Mouse (Mus musculus): ENCODE measurements around the gene Zmym2. TPM values are rescaled to one million over a fixed set of nuclear protein-coding genes. Genes with fewer than 3 reads are reported as not detected.

Gene Zmym2
- polyA plus RNA-seq (2014; fragmentation: Illumina TruSeq; extraction: RNeasy Lipid Tissue Mini Kit (QIAGEN cat#74804); ENCODE audit: low read depth, low replicate concordance) = 216 TPM

DNA sequence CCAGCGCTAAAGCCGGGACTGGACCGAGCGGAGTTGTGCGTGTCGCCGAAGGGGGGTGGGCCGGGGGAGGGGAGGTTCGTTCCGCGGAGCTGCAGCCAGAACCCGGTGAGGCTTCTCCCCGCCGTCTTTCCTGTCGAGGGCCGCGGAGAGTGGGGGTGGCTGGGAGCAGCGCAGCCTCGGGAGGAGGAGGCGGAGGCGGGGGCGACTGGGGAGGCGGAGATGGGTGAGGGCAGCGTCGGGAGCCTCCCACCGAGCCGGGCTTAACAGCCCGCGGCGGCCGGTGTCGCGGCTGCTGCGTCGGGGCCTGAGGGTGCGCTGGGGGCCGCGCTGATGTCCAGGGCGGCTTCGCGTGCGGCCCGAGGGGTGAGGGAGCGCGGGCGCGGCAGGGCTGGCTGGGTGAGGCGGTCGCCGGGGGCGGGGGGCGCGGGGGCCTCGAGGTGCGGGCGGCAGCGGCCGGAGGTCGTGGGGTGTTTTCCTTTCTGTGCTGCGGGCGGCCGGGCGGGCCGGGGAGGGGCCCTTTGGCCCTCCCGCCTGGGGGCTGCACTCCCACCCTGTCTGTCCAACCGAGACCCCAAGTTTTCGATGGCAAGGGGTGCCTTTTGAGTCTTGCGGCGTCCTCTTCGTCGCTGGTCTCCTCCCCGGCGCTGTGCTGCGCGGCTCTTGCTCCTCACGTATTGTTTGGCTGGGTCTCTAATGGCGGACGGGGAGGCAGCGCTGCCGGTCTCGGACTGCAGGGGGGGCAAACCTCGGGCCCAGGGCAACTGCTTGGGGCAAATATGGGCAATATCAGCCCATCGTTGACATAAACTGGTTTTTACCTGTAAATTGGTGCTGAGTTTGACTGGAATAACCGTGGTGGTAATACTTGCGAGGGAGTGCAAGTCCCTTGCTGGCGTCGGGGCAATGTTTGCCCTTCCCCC is at the start of gene Zmym2:
Gene Zmym2 (plus strand): TSS at position 60 of the 920 bp plus-strand sequence.

Other genes with a start within 250 kb of the Zmym2 start
- 108 TPM for gene Mphosph8, start 218.4 kb upstream of the Zmym2 start, polyA plus RNA-seq (2014; fragmentation: Illumina TruSeq; extraction: RNeasy Lipid Tissue Mini Kit (QIAGEN cat#74804); ENCODE audit: low read depth, low replicate concordance)
- 40.2 TPM for gene Pspc1, start 108.3 kb upstream of the Zmym2 start, polyA plus RNA-seq (2014; fragmentation: Illumina TruSeq; extraction: RNeasy Lipid Tissue Mini Kit (QIAGEN cat#74804); ENCODE audit: low read depth, low replicate concordance)
- 143 TPM for gene Zmym5, start 74.9 kb upstream of the Zmym2 start, polyA plus RNA-seq (2014; fragmentation: Illumina TruSeq; extraction: RNeasy Lipid Tissue Mini Kit (QIAGEN cat#74804); ENCODE audit: low read depth, low replicate concordance)
- gene Gja3, start 171.4 kb downstream of the Zmym2 start, polyA plus RNA-seq (2014; fragmentation: Illumina TruSeq; extraction: RNeasy Lipid Tissue Mini Kit (QIAGEN cat#74804); ENCODE audit: low read depth, low replicate concordance) = not detected
- gene Gjb2, start 218.0 kb downstream of the Zmym2 start, polyA plus RNA-seq (2014; fragmentation: Illumina TruSeq; extraction: RNeasy Lipid Tissue Mini Kit (QIAGEN cat#74804); ENCODE audit: low read depth, low replicate concordance) = 7.1 TPM
- not detected for gene Gm4491, start 229.2 kb downstream of the Zmym2 start, polyA plus RNA-seq (2014; fragmentation: Illumina TruSeq; extraction: RNeasy Lipid Tissue Mini Kit (QIAGEN cat#74804); ENCODE audit: low read depth, low replicate concordance)
- not detected for gene Gjb6, start 247.0 kb downstream of the Zmym2 start, polyA plus RNA-seq (2014; fragmentation: Illumina TruSeq; extraction: RNeasy Lipid Tissue Mini Kit (QIAGEN cat#74804); ENCODE audit: low read depth, low replicate concordance)

All from adrenal gland, adult 10 weeks (tissue).